Mouse (Mus musculus): Measurements from ENCODE around the gene Rgs10. TPM values are rescaled to one million over a fixed set of nuclear protein-coding genes. Genes with fewer than 3 reads are reported as not detected.
"Not testable (repeated sequence)": the region's sequence is repeated elsewhere in the genome, so short reads cannot be mapped to it uniquely, and the experiment has no call there.

Rgs10 gene
- polyA plus RNA-seq, 1 experiment from 2014 or later = 8.3 TPM

GRCm38 (mm10) chr7:128352721-128353120, 65.8 kb downstream of the Rgs10 start:
- no peaks in the 10 kb centered on the region for H3K9me3 ChIP-seq (replicated peaks)
- WGBS = 58% methylated on average over 3 of the region's 3 CpGs
- no peak for ATAC-seq (replicated peaks; ENCODE audit: insufficient number of reproducible peaks, insufficient read depth, low FRiP score, low read depth)
- H3K4me1 ChIP-seq (replicated peaks) = peaks cover 6% of the 10 kb centered on the region; the same call in 1 of the 2 replicates
- no peak overlapping the region for H3K4me3 ChIP-seq
- no peaks in the 10 kb centered on the region for H3K27me3 ChIP-seq
- no peak overlapping the region for H3K9ac ChIP-seq
- no peaks in the 10 kb centered on the region for H3K36me3 ChIP-seq
- no peak overlapping the region for H3K27ac ChIP-seq
- no peak overlapping the region for H3K4me2 ChIP-seq

GRCm38 (mm10) chr7:128351176-128351575, 67.4 kb downstream of the Rgs10 start:
- Histone ChIP-seq H3K9ac (no peak overlapping the region), H3K27ac (no peak overlapping the region), H3K4me3 (no peak overlapping the region), H3K27me3 (no peaks in the 10 kb centered on the region), H3K9me3 (replicated peaks) (no peaks in the 10 kb centered on the region), H3K4me2 (no peak overlapping the region), H3K36me3 (no peaks in the 10 kb centered on the region), H3K4me1 (replicated peaks) (peaks cover 6% of the 10 kb centered on the region; the same call in 1 of the 2 replicates)
- no peak for ATAC-seq (replicated peaks; ENCODE audit: insufficient number of reproducible peaks, insufficient read depth, low FRiP score, low read depth)
- WGBS = 72% methylated on average over 3 of the region's 5 CpGs

- H3K9me3 ChIP-seq (replicated peaks) = no peaks in the 10 kb centered on the region
- ATAC-seq (replicated peaks; ENCODE audit: insufficient number of reproducible peaks, insufficient read depth, low FRiP score, low read depth) = no peak
- 70% methylated on average over 7 of the region's 7 CpGs for WGBS
Observed at GRCm38 (mm10) chr7:128350316-128350715, 68.2 kb downstream of the Rgs10 start.

GRCm38 (mm10) chr7:128349751-128350150, 68.8 kb downstream of the Rgs10 start:
- H3K9ac ChIP-seq = no peak overlapping the region
- H3K9me3 ChIP-seq (replicated peaks) = no peaks in the 10 kb centered on the region
- H3K4me2 ChIP-seq = no peak overlapping the region
- H3K36me3 ChIP-seq = no peaks in the 10 kb centered on the region
- no peaks in the 10 kb centered on the region for H3K27me3 ChIP-seq
- ATAC-seq (replicated peaks; ENCODE audit: insufficient number of reproducible peaks, insufficient read depth, low FRiP score, low read depth) = no peak
- WGBS = 71% methylated on average over 4 of the region's 4 CpGs
- H3K27ac ChIP-seq = no peak overlapping the region
- peaks cover 6% of the 10 kb centered on the region; the same call in 1 of the 2 replicates for H3K4me1 ChIP-seq (replicated peaks)
- no peak overlapping the region for H3K4me3 ChIP-seq

More at GRCm38 (mm10) chr7:128350316-128350715, 68.2 kb downstream of the Rgs10 start:
- Histone ChIP-seq H3K36me3 (no peaks in the 10 kb centered on the region), H3K4me2 (no peak overlapping the region), H3K4me3 (no peak overlapping the region), H3K4me1 (replicated peaks) (peaks cover 6% of the 10 kb centered on the region; the same call in 1 of the 2 replicates), H3K9ac (no peak overlapping the region), H3K27ac (no peak overlapping the region), H3K27me3 (no peaks in the 10 kb centered on the region)

DNA sequence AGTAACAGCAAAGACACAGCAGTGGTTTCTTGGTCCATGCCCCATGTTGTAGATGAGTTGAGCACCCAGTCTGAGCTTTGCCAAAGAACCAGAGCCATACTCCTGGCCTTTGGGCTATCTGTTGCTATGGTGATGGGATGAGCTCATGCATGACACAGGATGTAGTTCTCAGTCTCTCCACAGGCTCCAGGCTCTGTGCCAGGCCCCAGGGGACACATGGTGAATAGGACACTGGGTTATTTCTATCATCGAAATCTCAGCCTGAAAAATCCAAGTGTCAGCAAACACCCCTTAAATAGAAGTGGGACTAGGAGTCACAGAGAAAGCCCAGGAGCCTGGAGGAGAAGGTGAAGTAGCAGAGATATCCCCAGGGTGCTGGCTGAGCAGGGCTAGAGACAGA, 70.0 kb downstream of the Rgs10 start:
- no peaks in the 10 kb centered on the region for H3K27me3 ChIP-seq
- H3K4me3 ChIP-seq = no peak overlapping the region
- H3K27ac ChIP-seq = no peak overlapping the region
- no peaks in the 10 kb centered on the region for H3K9me3 ChIP-seq (replicated peaks)
- peaks cover 6% of the 10 kb centered on the region; the same call in 1 of the 2 replicates for H3K4me1 ChIP-seq (replicated peaks)
- H3K36me3 ChIP-seq = no peaks in the 10 kb centered on the region
- H3K4me2 ChIP-seq = no peak overlapping the region
- 22% methylated on average over 1 of the region's 1 CpGs for WGBS
- peak; percentile 55; the same call in 1 of the 2 replicates for ATAC-seq (replicated peaks; ENCODE audit: insufficient number of reproducible peaks, insufficient read depth, low FRiP score, low read depth)
- no peak overlapping the region for H3K9ac ChIP-seq

DNA sequence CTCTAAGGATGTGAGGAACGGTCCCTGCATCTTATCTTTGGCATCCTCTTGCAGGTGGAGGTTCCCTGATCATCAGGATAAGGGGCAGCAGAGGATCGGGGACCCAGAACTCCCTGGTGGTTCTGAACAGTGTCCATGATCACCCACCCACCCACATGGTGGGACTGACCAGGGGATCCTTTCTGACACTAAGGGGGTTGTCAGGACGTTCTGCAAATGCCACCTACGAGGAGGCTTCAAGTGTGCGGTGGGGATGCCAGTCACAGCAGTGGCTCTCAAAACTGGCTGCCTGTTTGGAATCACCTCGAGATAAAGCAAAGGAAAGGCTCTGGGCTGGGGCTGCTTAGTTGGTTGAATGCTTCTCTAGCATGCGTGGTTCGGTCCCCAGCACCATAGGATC, 71.6 kb downstream of the Rgs10 start:
- WGBS = 64% methylated on average over 8 of the region's 8 CpGs
- Histone ChIP-seq H3K4me2 (no peak overlapping the region), H3K4me1 (replicated peaks) (peaks cover 6% of the 10 kb centered on the region; the same call in 1 of the 2 replicates)

DNA sequence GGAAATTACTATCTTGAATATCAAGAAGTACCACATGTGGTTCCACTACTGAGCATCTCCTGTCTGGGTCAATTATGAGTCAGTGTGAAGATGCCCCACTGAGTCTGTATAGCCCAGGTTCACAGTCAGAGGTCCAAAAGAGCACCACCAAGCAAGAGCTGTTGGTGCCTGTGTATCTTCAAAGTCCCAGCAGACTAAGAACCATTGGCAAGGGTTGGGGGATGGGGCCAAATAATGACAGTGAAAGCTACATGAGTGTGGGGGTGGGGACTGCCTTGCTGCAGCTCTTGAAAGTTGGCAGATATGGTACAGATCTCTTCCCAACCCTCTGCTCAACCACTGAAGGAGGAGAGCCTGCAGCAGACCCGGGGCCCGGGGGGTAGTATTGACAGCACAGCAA, 72.0 kb downstream of the Rgs10 start:
- Histone ChIP-seq H3K4me2 (no peak overlapping the region), H3K27ac (no peak overlapping the region), H3K9ac (no peak overlapping the region), H3K4me3 (no peak overlapping the region), H3K9me3 (replicated peaks) (no peaks in the 10 kb centered on the region), H3K27me3 (no peaks in the 10 kb centered on the region), H3K36me3 (no peaks in the 10 kb centered on the region), H3K4me1 (replicated peaks) (peaks cover 6% of the 10 kb centered on the region; the same call in 1 of the 2 replicates)
- WGBS = 49% methylated on average over 2 of the region's 2 CpGs
- ATAC-seq (replicated peaks; ENCODE audit: insufficient number of reproducible peaks, insufficient read depth, low FRiP score, low read depth) = no peak

More for the DNA sequence above, 71.6 kb downstream of the Rgs10 start:
- Histone ChIP-seq H3K36me3 (no peaks in the 10 kb centered on the region), H3K4me3 (no peak overlapping the region), H3K27ac (no peak overlapping the region), H3K9me3 (replicated peaks) (no peaks in the 10 kb centered on the region), H3K9ac (no peak overlapping the region), H3K27me3 (no peaks in the 10 kb centered on the region)
- no peak for ATAC-seq (replicated peaks; ENCODE audit: insufficient number of reproducible peaks, insufficient read depth, low FRiP score, low read depth)

DNA sequence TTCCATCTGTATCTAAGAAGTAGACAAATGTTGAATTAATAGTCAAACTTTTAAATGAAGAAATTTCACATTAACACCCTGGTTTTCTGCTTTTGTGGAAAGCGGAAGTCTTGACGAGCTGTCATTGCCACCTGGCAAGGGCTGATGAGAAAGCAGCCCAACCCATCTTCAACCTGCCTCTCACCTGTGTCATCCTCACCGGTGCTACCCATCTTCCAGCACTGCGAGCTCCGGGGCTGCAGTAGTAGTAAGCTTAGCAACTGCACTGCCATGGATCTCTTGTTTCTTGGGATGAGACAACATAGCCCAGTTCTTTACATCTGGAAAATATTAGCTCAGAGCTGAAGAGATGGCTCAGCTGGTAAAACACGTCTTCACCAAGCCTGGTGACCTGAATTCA, 72.9 kb downstream of the Rgs10 start:
- no peak overlapping the region for H3K4me3 ChIP-seq
- no peak overlapping the region for H3K4me2 ChIP-seq
- no peaks in the 10 kb centered on the region for H3K9me3 ChIP-seq (replicated peaks)
- H3K9ac ChIP-seq = no peak overlapping the region
- ATAC-seq (replicated peaks; ENCODE audit: insufficient number of reproducible peaks, insufficient read depth, low FRiP score, low read depth) = no peak
- peaks cover 6% of the 10 kb centered on the region; the same call in 1 of the 2 replicates for H3K4me1 ChIP-seq (replicated peaks)
- no peak overlapping the region for H3K27ac ChIP-seq
- no peaks in the 10 kb centered on the region for H3K27me3 ChIP-seq
- H3K36me3 ChIP-seq = no peaks in the 10 kb centered on the region
- 80% methylated on average over 6 of the region's 6 CpGs for WGBS

- Histone ChIP-seq H3K27ac (no peak overlapping the region), H3K9ac (no peak overlapping the region), H3K4me1 (replicated peaks) (peaks cover 6% of the 10 kb centered on the region; the same call in 1 of the 2 replicates), H3K36me3 (no peaks in the 10 kb centered on the region), H3K27me3 (no peaks in the 10 kb centered on the region), H3K9me3 (replicated peaks) (no peaks in the 10 kb centered on the region), H3K4me2 (no peak overlapping the region), H3K4me3 (no peak overlapping the region)
- ATAC-seq (replicated peaks; ENCODE audit: insufficient number of reproducible peaks, insufficient read depth, low FRiP score, low read depth) = peak; percentile 42; the same call in 1 of the 2 replicates
- WGBS = 53% methylated on average over 6 of the region's 6 CpGs
Observed at GRCm38 (mm10) chr7:128344928-128345653, 73.5 kb downstream of the Rgs10 start.

DNA sequence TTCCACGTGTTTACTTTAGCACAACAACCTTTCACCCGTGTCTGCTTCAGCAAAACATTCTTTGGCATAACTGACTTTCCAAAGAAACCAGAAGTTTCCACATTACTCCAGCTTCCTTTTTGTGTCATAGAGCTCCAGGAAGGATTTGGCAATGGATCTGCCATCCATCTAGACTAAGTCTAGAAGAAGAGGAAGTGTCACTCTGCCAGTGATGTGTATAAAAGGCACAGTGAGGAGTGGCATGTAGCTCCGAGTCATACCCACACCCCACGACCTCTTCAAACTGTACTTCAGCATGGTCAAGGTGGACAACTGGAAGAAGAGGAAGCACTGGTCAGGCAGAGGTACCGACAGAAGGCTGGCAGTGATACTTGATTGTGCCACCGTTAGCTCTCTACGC, 74.1 kb downstream of the Rgs10 start:
- no peak overlapping the region for H3K4me3 ChIP-seq
- WGBS = 74% methylated on average over 7 of the region's 7 CpGs
- H3K27ac ChIP-seq = no peak overlapping the region
- H3K9me3 ChIP-seq (replicated peaks) = no peaks in the 10 kb centered on the region
- ATAC-seq (replicated peaks; ENCODE audit: insufficient number of reproducible peaks, insufficient read depth, low FRiP score, low read depth) = no peak
- no peaks in the 10 kb centered on the region for H3K36me3 ChIP-seq
- H3K27me3 ChIP-seq = no peaks in the 10 kb centered on the region
- no peak overlapping the region for H3K9ac ChIP-seq
- peaks cover 6% of the 10 kb centered on the region; the same call in 1 of the 2 replicates for H3K4me1 ChIP-seq (replicated peaks)
- no peak overlapping the region for H3K4me2 ChIP-seq

DNA sequence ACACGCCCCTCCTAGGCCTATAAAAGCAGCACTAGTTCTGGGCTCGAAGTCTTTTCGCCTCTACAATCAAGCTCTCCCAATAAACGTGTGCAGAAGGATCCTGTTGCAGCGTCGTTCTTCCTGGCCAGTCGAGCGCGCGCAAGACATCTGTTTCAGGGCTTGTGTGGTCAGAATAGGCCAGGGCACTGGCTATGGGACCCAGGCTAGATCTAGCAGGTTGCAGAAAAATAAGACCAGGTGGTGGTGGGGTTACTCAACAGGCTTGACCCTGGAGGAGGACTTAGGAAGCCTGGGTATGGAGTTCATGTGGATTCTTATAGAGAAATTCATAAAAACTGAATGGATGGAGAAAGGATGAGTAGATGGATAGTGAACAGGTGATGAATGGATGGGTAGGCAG, 75.9 kb downstream of the Rgs10 start:
- not testable (repeated sequence) for H3K27ac ChIP-seq; H3K27me3 ChIP-seq; H3K9me3 ChIP-seq (replicated peaks); H3K4me3 ChIP-seq; H3K4me2 ChIP-seq; ATAC-seq (replicated peaks; ENCODE audit: insufficient number of reproducible peaks, insufficient read depth, low FRiP score, low read depth); H3K4me1 ChIP-seq (replicated peaks); H3K36me3 ChIP-seq; H3K9ac ChIP-seq
- 91% methylated on average over 9 of the region's 10 CpGs for WGBS

DNA sequence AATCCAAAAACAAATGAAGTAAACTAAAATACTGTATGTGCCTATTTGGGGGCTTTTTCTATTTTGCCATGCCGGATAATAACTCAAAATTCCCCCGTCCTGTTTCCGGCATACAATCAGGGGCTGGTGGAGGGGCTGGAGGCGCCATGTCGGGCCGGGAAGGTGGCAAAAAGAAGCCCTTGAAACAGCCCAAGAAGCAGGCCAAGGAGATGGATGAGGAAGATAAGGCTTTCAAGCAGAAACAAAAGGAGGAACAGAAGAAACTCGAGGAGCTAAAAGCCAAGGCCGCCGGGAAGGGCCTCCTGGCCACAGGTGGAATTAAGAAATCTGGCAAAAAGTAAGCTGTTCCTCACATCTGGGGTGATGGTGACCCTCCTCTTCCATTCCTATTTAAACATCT, 78.2 kb downstream of the Rgs10 start:
- H3K9me3 ChIP-seq (replicated peaks); H3K27ac ChIP-seq; H3K4me3 ChIP-seq; ATAC-seq (replicated peaks; ENCODE audit: insufficient number of reproducible peaks, insufficient read depth, low FRiP score, low read depth); H3K9ac ChIP-seq; H3K4me1 ChIP-seq (replicated peaks); H3K27me3 ChIP-seq; H3K36me3 ChIP-seq; H3K4me2 ChIP-seq: not testable (repeated sequence)
- WGBS = 56% methylated on average over 9 of the region's 9 CpGs

Data from heart, embryonic 15.5 days (tissue).